Mouse (Mus musculus) midbrain, postnatal 0 days (tissue): ENCODE data around the gene Rapgef5. TPM values are rescaled to one million over a fixed set of nuclear protein-coding genes. Genes with fewer than 3 reads are reported as not detected.

Experiments
- ATAC-seq: fragments of 200-750 bp; cut with Nextera tagmentation; 2 replicates; pipeline ENCODE4 v1.8.0; 2017; ENCODE audit warnings: moderate number of reproducible peaks, mild to moderate bottlenecking, moderate TSS enrichment, moderate library complexity; ENCODE audit not compliant: low FRiP score
- DNase-seq: peaks from one replicate; pipeline ENCODE4 v3.0.0-alpha.2; 2015; ENCODE audit warnings: low spot score
- H3K27ac ChIP-seq: fragments of 300-500 bp; sonication (generic); 2 replicates; pipeline ENCODE4 v1.5.1; 2014; ENCODE audit warnings: low read depth, mild to moderate bottlenecking, low read length, mixed read lengths
- H3K27me3 ChIP-seq: fragments of 300-500 bp; sonication (generic); 2 replicates; pipeline ENCODE4 v1.6.1; 2014; ENCODE audit warnings: low read length, control low read depth, mixed read lengths; ENCODE audit not compliant: insufficient read depth
- H3K36me3 ChIP-seq: fragments of 300-500 bp; sonication (generic); 2 replicates; pipeline ENCODE4 v1.6.1; 2014; ENCODE audit warnings: low read length, control low read depth, mixed read lengths; ENCODE audit not compliant: insufficient read depth
- H3K4me1 ChIP-seq: fragments of 300-500 bp; sonication (generic); 2 replicates; pipeline ENCODE4 v1.6.1; 2014; ENCODE audit warnings: mild to moderate bottlenecking, control low read depth, antibody characterized with exemption, low read length, mixed read lengths; ENCODE audit not compliant: insufficient read depth
- H3K4me2 ChIP-seq: fragments of 300-500 bp; sonication (generic); 2 replicates; pipeline ENCODE4 v1.6.1; 2014; ENCODE audit warnings: low read depth, mild to moderate bottlenecking, low read length, mixed read lengths; ENCODE audit not compliant: poor library complexity, severe bottlenecking
- H3K4me3 ChIP-seq: fragments of 300-500 bp; sonication (generic); 2 replicates; pipeline ENCODE4 v1.5.1; 2014; ENCODE audit warnings: low read depth, mild to moderate bottlenecking, low read length, moderate library complexity
- H3K9ac ChIP-seq: fragments of 300-500 bp; sonication (generic); replicated peaks from 2 replicates; pipeline ENCODE4 v1.6.1; 2014; ENCODE audit warnings: mild to moderate bottlenecking, low read length, moderate library complexity, mixed read lengths; ENCODE audit not compliant: poor library complexity, severe bottlenecking
- H3K9me3 ChIP-seq: fragments of 300-500 bp; sonication (generic); 2 replicates; pipeline ENCODE4 v1.6.1; 2016; ENCODE audit warnings: low read length, control low read depth
- CTCF ChIP-seq: IDR thresholded peaks from 2 replicates; pipeline ENCODE4 v1.5.1; 2016; ENCODE audit warnings: antibody characterized with exemption, mild to moderate bottlenecking
- WGBS: fragments of 180-500 bp; shearing (Covaris S2); extraction: QIAGEN DNeasy Blood & Tissue Kit; methylation state at CpG from one replicate; pipeline ENCODE4 v1.1.7; 2014; 5-methylcytosine and 5-hydroxymethylcytosine counted together
- polyA plus RNA-seq: library from polyadenylated mRNA; unstranded; fragments of >200 nt; fragmentation: Nextera tagmentation; extraction: Ambion mirVana; gene quantifications from 2 replicates; pipeline ENCODE4 v1.2.1, GENCODE M21; 2015
- total RNA-seq: library from RNA; depleted of rRNA; stranded (reverse); fragments of >200 nt; gene quantifications from 2 replicates; pipeline ENCODE4 v1.2.3, GENCODE M21; 2014

Rapgef5 gene
- total and polyA plus RNA-seq, 2 experiments from 2014 or later = 25.9 to 54.3 TPM

DNA sequence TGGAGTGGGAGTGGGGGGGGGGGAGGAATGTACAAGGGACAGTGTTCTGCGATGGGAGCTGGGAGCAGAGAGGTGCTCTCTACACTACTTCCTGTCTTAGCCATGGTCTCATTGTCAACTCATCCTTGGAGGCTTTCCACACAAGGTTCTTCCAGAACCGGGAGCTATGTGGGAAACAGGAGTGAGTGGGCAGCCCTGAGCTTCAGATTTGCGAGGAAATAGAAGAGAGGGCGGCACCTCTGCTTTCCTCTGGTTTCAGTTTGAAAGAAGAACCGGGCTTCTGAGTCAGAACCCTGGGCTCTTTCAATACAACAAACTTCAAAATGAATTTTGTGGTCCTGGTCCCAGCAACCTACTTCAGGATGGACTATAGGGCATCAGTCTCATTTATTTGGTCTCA is 244.1 kb downstream of the Rapgef5 start:
- Histone ChIP-seq H3K27ac (no peak overlapping the region), H3K27me3 (no peaks in the 10 kb centered on the region), H3K4me3 (no peak overlapping the region), H3K4me2 (no peak overlapping the region), H3K9ac (no peak overlapping the region), H3K36me3 (peaks cover 18% of the 10 kb centered on the region), H3K4me1 (no peaks in the 10 kb centered on the region), H3K9me3 (no peaks in the 10 kb centered on the region)
- WGBS = 86% methylated on average over 5 of the region's 5 CpGs
- no peak for TF ChIP-seq CTCF
- DNase-seq (no peak), ATAC-seq (no peak)

GRCm38 (mm10) chr12:117760846-117761245 is 244.6 kb downstream of the Rapgef5 start:
- Histone ChIP-seq H3K9ac (no peak overlapping the region), H3K27ac (no peak overlapping the region), H3K9me3 (no peaks in the 10 kb centered on the region), H3K27me3 (no peaks in the 10 kb centered on the region), H3K4me2 (no peak overlapping the region), H3K4me3 (no peak overlapping the region), H3K36me3 (peaks cover 18% of the 10 kb centered on the region), H3K4me1 (no peaks in the 10 kb centered on the region)
- no peak for ATAC-seq
- TF ChIP-seq CTCF = no peak
- no peak for DNase-seq

GRCm38 (mm10) chr12:117761698-117762097 is 245.4 kb downstream of the Rapgef5 start:
- H3K9me3 ChIP-seq = no peaks in the 10 kb centered on the region
- DNase-seq (peak; percentile 68), ATAC-seq (peak; percentile 53; the same call in 1 of the 2 replicates)
- 14% methylated on average over 1 of the region's 1 CpGs for WGBS
- no peak overlapping the region for H3K4me3 ChIP-seq
- no peaks in the 10 kb centered on the region for H3K27me3 ChIP-seq
- no peak overlapping the region for H3K9ac ChIP-seq
- no peaks in the 10 kb centered on the region for H3K4me1 ChIP-seq
- TF ChIP-seq CTCF = no peak
- H3K27ac ChIP-seq = no peak overlapping the region
- H3K36me3 ChIP-seq = peaks cover 9% of the 10 kb centered on the region
- H3K4me2 ChIP-seq = no peak overlapping the region

- H3K36me3 ChIP-seq = no peaks in the 10 kb centered on the region
- no peaks in the 10 kb centered on the region for H3K9me3 ChIP-seq
- H3K27ac ChIP-seq = no peak overlapping the region
- ATAC-seq (no peak), DNase-seq (no peak)
- H3K27me3 ChIP-seq = no peaks in the 10 kb centered on the region
- H3K4me3 ChIP-seq = no peak overlapping the region
- H3K9ac ChIP-seq = no peak overlapping the region
- 90% methylated on average over 3 of the region's 3 CpGs for WGBS
- TF ChIP-seq CTCF = no peak
- no peak overlapping the region for H3K4me2 ChIP-seq
- H3K4me1 ChIP-seq = no peaks in the 10 kb centered on the region
Observed at GRCm38 (mm10) chr12:117763247-117763646, 247.0 kb downstream of the Rapgef5 start.

DNA sequence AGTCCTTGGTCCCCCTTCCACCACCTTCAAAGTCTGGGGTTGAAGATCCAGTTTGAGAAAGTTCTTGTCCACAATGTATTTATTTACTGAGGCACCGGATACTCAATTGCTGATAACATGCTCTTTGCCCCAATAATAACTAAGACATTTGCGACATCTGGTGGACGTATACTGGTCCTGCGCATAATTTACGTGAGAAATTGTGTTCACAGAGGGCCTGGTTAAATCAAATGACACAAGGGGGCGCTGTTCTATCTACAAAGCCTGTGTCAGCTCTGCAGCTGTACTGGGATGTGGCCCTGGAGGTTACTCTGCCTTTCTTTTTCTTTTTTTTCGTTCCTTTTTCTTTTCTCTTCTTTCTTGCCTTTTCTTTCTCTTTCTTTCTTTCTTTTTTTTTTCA is 248.6 kb downstream of the Rapgef5 start:
- Histone ChIP-seq H3K9ac (no peak overlapping the region), H3K9me3 (no peaks in the 10 kb centered on the region), H3K27me3 (no peaks in the 10 kb centered on the region), H3K4me1 (no peaks in the 10 kb centered on the region), H3K4me2 (no peak overlapping the region), H3K4me3 (no peak overlapping the region), H3K27ac (no peak overlapping the region), H3K36me3 (no peaks in the 10 kb centered on the region)
- DNase-seq (peak; percentile 96), ATAC-seq (peak; percentile 78)
- WGBS = 8% methylated on average over 7 of the region's 7 CpGs
- peak; percentile 99 for TF ChIP-seq CTCF

DNA sequence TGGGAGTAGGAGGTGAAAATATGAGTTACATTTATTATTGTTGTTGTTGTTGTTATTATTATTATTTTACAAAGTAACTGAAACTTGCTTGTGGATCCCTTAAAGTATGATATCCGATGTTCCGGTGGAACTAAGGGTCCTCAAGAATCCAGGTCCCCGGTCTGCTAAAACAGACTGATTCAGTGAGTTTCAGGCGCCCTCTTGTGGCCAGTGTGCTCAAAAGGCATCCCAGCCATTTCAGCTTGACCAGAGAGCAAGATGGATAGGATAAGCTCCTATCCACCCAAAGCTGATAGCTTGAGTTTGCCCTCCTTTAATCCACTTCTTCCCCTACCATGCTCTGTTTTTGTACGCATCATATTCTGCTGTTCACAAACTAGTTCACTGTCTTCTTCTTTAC is 252.8 kb downstream of the Rapgef5 start:
- H3K9me3 ChIP-seq = no peaks in the 10 kb centered on the region
- TF ChIP-seq CTCF = peak; percentile 94
- H3K27ac ChIP-seq = no peak overlapping the region
- peak; percentile 92 for DNase-seq
- H3K4me1 ChIP-seq = no peaks in the 10 kb centered on the region
- H3K4me2 ChIP-seq = no peak overlapping the region
- no peak overlapping the region for H3K4me3 ChIP-seq
- no peak for ATAC-seq
- H3K27me3 ChIP-seq = no peaks in the 10 kb centered on the region
- H3K9ac ChIP-seq = no peak overlapping the region
- H3K36me3 ChIP-seq = no peaks in the 10 kb centered on the region
- WGBS = 5% methylated on average over 5 of the region's 5 CpGs
